In genomic region chr1:75487040-75487404, GRCm38 (mm10) we compare ENCODE assay signal across 8 mouse cellular contexts. TPM values are rescaled to one million over a fixed set of nuclear protein-coding genes. Genes with fewer than 3 reads are reported as not detected.
DNase-seq lines count a peak whose midpoint lies in the region; ATAC-seq and TF ChIP-seq lines count a peak whose summit lies in the region.

No protein-coding gene starts in this region.

- intact Hi-C loops in gastrocnemius, postnatal 14 days (cut with DNase I; ENCODE audit: low total_unique reads), result loop anchor here (5.0 kb wide), 1 partner anchor 70 kb away; no protein-coding TSS in a partner anchor

- peak overlapping the region; percentile 56 for H3K4me2 ChIP-seq in lung, postnatal 0 days (replicated peaks; ENCODE audit: low read depth, low read length)
- peak overlapping the region; percentile 89 for H3K4me2 ChIP-seq in limb, embryonic 11.5 days (ENCODE audit: low read depth, severe bottlenecking)
- peak overlapping the region; percentile 82 for H3K4me2 ChIP-seq in stomach, embryonic 14.5 days (replicated peaks; ENCODE audit: low read depth, low read length)

- ATAC-seq in lung, postnatal 0 days, result no peak
- ATAC-seq in limb, embryonic 11.5 days (ENCODE audit: insufficient number of reproducible peaks, low FRiP score, low TSS enrichment, low read depth), result no peak
- no peak; the same call in 1 of the 2 replicates for ATAC-seq in stomach, embryonic 14.5 days (ENCODE audit: insufficient number of reproducible peaks, insufficient read depth, low FRiP score, low read depth)

- DNase-seq in cerebellum, adult 11-12 months, result peak; percentile 52
- DNase-seq in cerebellum, adult 11 months, result no peak
- no peak for DNase-seq in lung, postnatal 0 days (ENCODE audit: low spot score)
- DNase-seq in lung, postnatal 25 days (ENCODE audit: low spot score), result no peak
- DNase-seq in limb, embryonic 11.5 days (ENCODE audit: low spot score), result no peak
- no peak for DNase-seq in right cerebral cortex, postnatal 14 days
- no peak for DNase-seq in gastrocnemius, postnatal 14 days

- TF ChIP-seq EP300 in lung, postnatal 0 days (IDR thresholded peaks at IDR 0.05), result no peak

- H3K9ac ChIP-seq in lung, postnatal 0 days (replicated peaks; ENCODE audit: low read depth), result no peak overlapping the region
- peak overlapping the region; percentile 9; the same call in 1 of the 2 replicates for H3K9ac ChIP-seq in limb, embryonic 11.5 days (ENCODE audit: low read length)
- no peak overlapping the region for H3K9ac ChIP-seq in stomach, embryonic 14.5 days (replicated peaks; ENCODE audit: low read depth, low read length)

- peaks cover 32% of the 10 kb centered on the region for H3K27me3 ChIP-seq in lung, postnatal 0 days (replicated peaks; ENCODE audit: insufficient read depth, low read length)
- peaks cover 45% of the 10 kb centered on the region for H3K27me3 ChIP-seq in limb, embryonic 11.5 days (ENCODE audit: control insufficient read depth, insufficient read depth, low read length)
- peaks cover 15% of the 10 kb centered on the region for H3K27me3 ChIP-seq in stomach, embryonic 14.5 days (ENCODE audit: control insufficient read depth, insufficient read depth, low read length)

- H3K4me3 ChIP-seq in lung, postnatal 0 days (ENCODE audit: low read depth, low read length), result peak overlapping the region; percentile 37
- peak overlapping the region; percentile 46 for H3K4me3 ChIP-seq in limb, embryonic 11.5 days (ENCODE audit: low read depth, low read length)
- H3K4me3 ChIP-seq in stomach, embryonic 14.5 days (ENCODE audit: low read depth, low read length), result peak overlapping the region; percentile 46

- H3K27ac ChIP-seq in lung, postnatal 0 days (ENCODE audit: low read length), result no peak overlapping the region
- no peak overlapping the region for H3K27ac ChIP-seq in limb, embryonic 11.5 days (replicated peaks; ENCODE audit: low read depth, low read length)
- H3K27ac ChIP-seq in stomach, embryonic 14.5 days (ENCODE audit: low read length), result no peak overlapping the region

- no peaks in the 10 kb centered on the region for H3K4me1 ChIP-seq in lung, postnatal 0 days (ENCODE audit: insufficient read depth, low read depth, low read length)
- peaks cover 8% of the 10 kb centered on the region for H3K4me1 ChIP-seq in limb, embryonic 11.5 days (ENCODE audit: control insufficient read depth, insufficient read depth, low read length)
- H3K4me1 ChIP-seq in stomach, embryonic 14.5 days (ENCODE audit: control insufficient read depth, insufficient read depth, low read length), result peaks cover 4% of the 10 kb centered on the region; the same call in 1 of the 2 replicates

- H3K9me3 ChIP-seq in lung, postnatal 0 days (ENCODE audit: low read length), result no peaks in the 10 kb centered on the region
- H3K9me3 ChIP-seq in limb, embryonic 11.5 days (ENCODE audit: control insufficient read depth, low read length), result no peaks in the 10 kb centered on the region
- H3K9me3 ChIP-seq in stomach, embryonic 14.5 days (ENCODE audit: control insufficient read depth, low read depth, low read length), result no peaks in the 10 kb centered on the region

- H3K36me3 ChIP-seq in lung, postnatal 0 days (ENCODE audit: insufficient read depth, low read length), result peaks cover 6% of the 10 kb centered on the region; the same call in 1 of the 2 replicates
- H3K36me3 ChIP-seq in limb, embryonic 11.5 days (ENCODE audit: control insufficient read depth, insufficient read depth, low read length), result no peaks in the 10 kb centered on the region
- peaks cover 17% of the 10 kb centered on the region; the same call in 1 of the 2 replicates for H3K36me3 ChIP-seq in stomach, embryonic 14.5 days (ENCODE audit: control insufficient read depth, insufficient read depth, low read length)

- no peak for TF ChIP-seq CTCF in lung, postnatal 0 days (IDR thresholded peaks at IDR 0.05)

- 4% methylated on average over 13 of the region's 13 CpGs for WGBS in lung, postnatal 0 days
- 0% methylated on average over 13 of the region's 13 CpGs for WGBS in limb, embryonic 11.5 days
- 2% methylated on average over 13 of the region's 13 CpGs for WGBS in stomach, embryonic 14.5 days

RNA-seq across cellular contexts. Expression of gene Tmem198, which starts 7.7 kb away (rescaled TPM):
- 1.1 and 1.3 TPM in 2 replicates for polyA plus RNA-seq in lung, postnatal 0 days (2015; fragmentation: Nextera tagmentation; extraction: Ambion mirVana)
- 0.17 and 0.18 TPM in 2 replicates for polyA plus RNA-seq in limb, embryonic 11.5 days (2014; fragmentation: Nextera tagmentation; extraction: Ambion mirVana)
- 1.6 and 1.7 TPM in 2 replicates for polyA plus RNA-seq in stomach, embryonic 14.5 days (2014; fragmentation: Nextera tagmentation; extraction: Ambion mirVana)
- total RNA-seq in gastrocnemius, postnatal 14 days (2021), result under 1 TPM; 0.09 to 0.25 TPM

RNA-seq across cellular contexts. Expression of gene Chpf, which starts 7.9 kb away (rescaled TPM):
- polyA plus RNA-seq in lung, postnatal 0 days (2015; fragmentation: Nextera tagmentation; extraction: Ambion mirVana), result 31.2 and 31.6 TPM in 2 replicates
- polyA plus RNA-seq in limb, embryonic 11.5 days (2014; fragmentation: Nextera tagmentation; extraction: Ambion mirVana), result 14.2 and 16.1 TPM in 2 replicates
- 38.4 and 41.0 TPM in 2 replicates for polyA plus RNA-seq in stomach, embryonic 14.5 days (2014; fragmentation: Nextera tagmentation; extraction: Ambion mirVana)
- 10 to 100 TPM; 14.9 to 20.7 TPM for total RNA-seq in gastrocnemius, postnatal 14 days (2021)

RNA-seq across cellular contexts. Expression of gene Obsl1, which starts 19.2 kb away (rescaled TPM):
- 25.8 and 33.9 TPM in 2 replicates for polyA plus RNA-seq in lung, postnatal 0 days (2015; fragmentation: Nextera tagmentation; extraction: Ambion mirVana)
- polyA plus RNA-seq in limb, embryonic 11.5 days (2014; fragmentation: Nextera tagmentation; extraction: Ambion mirVana), result 67.4 and 72.5 TPM in 2 replicates
- polyA plus RNA-seq in stomach, embryonic 14.5 days (2014; fragmentation: Nextera tagmentation; extraction: Ambion mirVana), result 77.0 and 79.0 TPM in 2 replicates
- 10 to 100 TPM; 65.6 to 69.5 TPM for total RNA-seq in gastrocnemius, postnatal 14 days (2021)

RNA-seq across cellular contexts. Expression of gene Inha, which starts 19.9 kb away (rescaled TPM):
- 3.7 and 3.8 TPM in 2 replicates for polyA plus RNA-seq in lung, postnatal 0 days (2015; fragmentation: Nextera tagmentation; extraction: Ambion mirVana)
- 1.3 and 2.3 TPM in 2 replicates for polyA plus RNA-seq in limb, embryonic 11.5 days (2014; fragmentation: Nextera tagmentation; extraction: Ambion mirVana)
- 7.2 and 7.4 TPM in 2 replicates for polyA plus RNA-seq in stomach, embryonic 14.5 days (2014; fragmentation: Nextera tagmentation; extraction: Ambion mirVana)
- total RNA-seq in gastrocnemius, postnatal 14 days (2021), result 1 to 10 TPM; 6.5 to 7.7 TPM

RNA-seq across cellular contexts. Expression of gene Stk11ip, which starts 34.3 kb away (rescaled TPM):
- 12.7 and 13.2 TPM in 2 replicates for polyA plus RNA-seq in lung, postnatal 0 days (2015; fragmentation: Nextera tagmentation; extraction: Ambion mirVana)
- polyA plus RNA-seq in limb, embryonic 11.5 days (2014; fragmentation: Nextera tagmentation; extraction: Ambion mirVana), result 20.5 and 21.9 TPM in 2 replicates
- polyA plus RNA-seq in stomach, embryonic 14.5 days (2014; fragmentation: Nextera tagmentation; extraction: Ambion mirVana), result 16.8 and 19.0 TPM in 2 replicates
- 1 to 10 TPM; 5.5 to 6.3 TPM for total RNA-seq in gastrocnemius, postnatal 14 days (2021)
